Mouse (Mus musculus): ENCODE data around the gene Tns2.
"Not testable (repeated sequence)": the region's sequence is repeated elsewhere in the genome, so short reads cannot be mapped to it uniquely, and the experiment has no call there.

The Tns2 gene

DNA sequence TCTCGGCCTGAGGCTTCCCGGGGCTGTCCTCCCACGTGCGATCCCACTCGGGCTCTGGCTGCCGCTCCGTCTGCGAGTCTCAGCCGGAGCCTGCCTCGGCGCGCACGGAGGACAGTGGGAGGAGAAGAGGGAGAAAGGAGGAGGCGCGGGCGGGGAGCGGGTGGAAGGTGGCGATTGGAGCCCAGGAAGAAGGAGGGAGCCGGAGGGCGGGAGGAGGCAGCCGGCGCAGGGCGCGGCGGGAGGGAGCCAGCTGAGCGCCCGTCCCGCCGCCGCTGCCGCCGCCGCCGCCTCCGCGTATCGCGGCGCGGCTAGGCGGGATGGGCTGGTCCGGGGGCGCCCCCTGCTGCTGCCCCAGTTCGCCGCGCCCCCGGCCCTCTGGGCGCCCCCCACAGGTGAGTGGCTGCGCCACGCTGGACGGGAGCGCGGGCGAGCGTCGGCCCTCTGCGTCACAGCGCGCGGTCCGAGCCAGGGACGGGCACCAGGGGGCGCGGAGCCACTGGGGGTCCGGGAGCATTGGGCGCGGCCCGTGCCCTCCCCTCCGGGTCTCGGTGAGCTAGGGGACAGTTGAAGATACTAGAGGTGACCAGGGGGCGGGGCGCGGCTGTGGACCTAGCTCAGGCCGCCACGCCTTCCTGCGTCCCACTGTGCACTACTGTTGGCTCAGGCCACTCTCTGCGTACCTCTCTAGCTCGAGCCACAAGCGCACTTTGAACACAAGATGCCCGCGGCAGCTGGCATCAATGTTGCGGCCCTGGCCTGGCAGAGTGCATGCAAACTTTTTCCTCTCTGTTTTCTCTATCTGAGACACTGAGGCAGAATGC is at the start of gene Tns2:
TSS of gene Tns2 (plus strand) at position 253 of the 821 bp plus-strand sequence.
- DNase-seq: peak; percentile 86

DNA sequence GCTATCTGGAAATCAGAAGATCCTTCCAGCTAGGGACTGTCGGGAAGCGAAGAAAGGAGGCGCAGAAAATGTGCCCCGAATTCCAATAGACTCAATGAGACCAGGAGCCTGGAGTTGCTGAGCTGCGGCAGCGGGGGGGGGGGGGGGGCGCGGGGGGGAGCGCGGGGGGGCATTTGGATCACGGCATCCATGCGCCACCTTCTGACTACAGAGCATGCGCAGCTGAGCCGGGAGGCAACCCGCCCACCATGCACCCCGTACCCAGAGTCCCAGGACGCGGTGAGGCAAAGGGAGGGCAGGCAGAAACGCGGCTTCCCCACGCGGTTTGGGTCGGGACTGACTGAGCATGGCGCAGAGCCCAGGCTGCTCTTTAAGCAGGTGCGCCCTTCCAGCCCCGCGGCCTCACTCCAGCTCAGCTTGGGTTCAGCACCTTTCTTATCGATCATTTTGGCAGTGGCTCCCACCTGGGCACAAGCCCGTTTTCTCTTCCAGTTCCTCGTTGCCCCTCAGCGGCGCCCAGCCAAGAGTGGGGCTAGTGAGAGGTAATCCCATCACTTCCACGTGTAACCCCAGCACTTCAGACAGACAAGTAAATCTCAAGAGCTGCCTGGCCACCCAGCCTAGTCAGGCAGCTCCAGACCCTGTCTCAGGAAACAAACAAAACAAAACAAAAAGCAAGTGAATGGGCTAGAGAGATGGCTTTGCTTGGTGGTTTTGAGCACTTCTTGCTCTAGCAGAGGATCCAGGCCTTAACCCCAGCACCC is 48.1 kb upstream of the Tns2 start:
- peak; percentile 87 for DNase-seq

DNA sequence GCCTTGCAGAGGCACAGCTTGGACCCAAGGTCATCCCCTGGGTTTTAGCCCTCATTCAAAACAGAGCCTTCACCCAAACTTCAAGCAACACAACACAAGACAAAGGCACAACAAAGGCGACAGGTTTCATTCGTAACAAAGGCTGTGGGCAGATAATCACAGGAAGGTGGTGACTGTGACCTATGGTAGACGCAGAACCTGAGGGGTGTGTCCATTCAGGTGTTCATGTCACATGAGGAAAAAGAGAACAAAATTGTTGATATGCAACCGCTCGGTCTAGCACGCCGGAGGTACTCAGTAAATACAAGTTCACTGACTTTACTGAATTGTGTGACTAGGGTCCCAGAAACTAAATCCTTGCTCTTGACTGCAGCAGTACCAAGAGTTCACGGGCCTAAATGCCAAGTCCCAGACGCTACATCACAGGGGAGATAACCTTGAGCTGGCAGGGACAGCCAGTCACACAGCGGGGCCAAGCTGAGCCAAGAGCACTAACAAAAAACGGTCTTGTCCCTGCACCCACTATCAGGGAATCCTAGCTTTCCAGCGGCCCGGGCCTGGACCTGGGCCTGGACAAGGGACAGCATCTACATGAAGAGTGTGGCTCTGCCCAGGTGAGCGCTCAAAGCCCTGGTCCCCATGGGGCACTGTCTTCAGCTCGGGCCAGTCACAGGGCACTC is 43.6 kb upstream of the Tns2 start:
- DNase-seq: no peak

DNA sequence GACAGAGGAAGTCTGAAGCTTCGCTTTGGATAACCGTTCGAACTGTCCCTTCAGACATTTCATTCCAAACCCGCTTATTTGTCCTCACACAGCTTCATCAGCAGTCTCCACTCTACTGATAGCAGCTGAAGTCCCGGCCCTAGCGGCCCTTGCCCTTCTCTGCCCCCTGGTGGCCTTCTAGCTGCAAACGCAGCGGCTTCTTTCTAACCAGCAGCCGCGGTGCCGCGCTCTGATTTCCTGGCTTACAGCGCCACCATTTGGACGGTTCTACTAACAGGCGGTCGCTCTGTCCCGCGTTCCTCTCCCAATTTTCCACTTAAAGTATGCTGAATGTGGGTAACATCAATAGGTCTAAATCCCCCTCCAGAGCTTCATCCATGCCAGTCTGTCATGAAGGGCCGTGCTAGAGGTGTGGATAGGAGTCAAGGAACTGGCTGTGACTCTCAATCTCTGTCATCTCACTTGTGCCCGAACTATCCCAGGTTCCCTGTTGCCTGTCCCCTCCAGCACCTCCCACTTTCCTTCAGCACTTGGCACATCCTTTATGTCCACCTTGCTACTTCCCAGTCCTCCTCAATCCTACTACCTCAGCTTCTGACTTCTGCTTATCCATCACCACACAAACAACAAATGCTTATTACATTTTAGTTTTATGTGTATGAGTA is 34.4 kb upstream of the Tns2 start:
- DNase-seq: peak; percentile 96

DNA sequence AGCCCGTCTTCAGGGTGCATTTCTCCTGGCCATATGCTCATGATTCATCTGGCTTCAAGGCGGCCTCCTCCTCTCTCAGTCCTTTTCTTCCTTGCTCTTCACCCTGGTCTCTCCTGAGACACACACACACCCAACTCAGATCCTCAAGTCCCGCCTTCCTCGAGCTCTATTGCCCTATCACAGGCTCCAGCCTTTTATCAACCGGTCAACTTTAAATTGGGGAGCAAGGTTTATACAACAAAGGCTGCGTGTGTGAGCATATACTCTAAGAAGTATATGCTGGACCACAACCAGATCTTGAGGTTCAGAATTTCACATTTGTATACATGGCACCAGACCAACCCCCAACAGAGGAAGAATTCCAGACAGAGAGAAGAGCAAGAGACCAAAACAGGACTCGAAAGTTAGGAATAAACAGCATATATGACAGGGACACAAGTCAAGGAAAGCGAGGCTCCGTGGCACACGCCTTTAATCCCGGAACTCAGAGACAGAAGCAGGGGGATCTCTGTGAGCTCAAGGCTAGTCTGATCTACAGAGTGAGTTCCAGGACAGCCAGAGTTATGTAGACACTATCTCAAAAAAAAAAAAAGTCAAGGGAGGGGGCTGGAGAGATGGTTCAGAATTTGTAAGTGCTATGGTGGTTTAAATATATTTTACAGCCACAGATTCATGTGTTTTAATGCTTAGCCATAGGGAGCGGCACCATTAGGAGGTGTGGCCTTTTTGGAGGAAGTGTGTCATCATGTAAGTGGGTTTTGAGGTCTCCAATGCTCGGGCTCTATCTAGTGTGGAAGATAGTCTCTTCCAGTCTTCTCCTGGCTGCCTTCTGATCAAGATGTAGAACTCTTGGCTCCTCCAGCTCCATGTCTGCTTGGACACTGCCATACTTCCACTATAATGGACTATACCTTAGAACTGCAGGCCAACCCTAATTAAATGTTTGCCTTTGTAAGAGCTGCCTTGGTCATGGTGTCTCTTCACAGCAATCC is 29.4 kb upstream of the Tns2 start:
- no peak for DNase-seq

DNA sequence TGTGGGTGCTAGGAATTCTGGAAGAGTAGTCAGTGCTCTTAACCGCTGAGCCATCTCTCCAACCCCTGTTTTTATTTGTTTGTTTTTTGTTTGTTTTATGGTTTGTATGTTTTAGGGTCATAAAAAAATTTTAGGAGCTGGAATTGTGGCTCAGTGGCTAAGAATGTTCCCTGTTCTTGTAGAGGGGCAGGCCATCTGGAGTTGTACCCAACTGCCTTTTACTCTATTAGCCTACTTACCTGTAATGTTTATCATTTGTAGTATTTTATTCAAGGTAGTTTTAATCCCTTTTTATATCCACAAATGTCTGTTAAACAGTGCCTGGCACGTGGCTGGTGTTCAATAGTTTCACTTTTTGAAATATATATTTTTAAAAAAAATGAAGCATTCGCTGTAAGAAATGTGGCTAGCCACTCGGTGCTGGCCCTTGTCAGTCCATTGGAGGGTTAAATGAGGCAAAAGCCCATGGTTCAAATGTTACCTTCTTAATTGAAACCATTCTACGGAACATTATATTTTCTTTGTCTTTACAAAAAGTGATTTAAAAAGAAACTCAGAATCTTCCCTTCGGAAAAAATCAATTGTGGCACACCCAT is 27.2 kb upstream of the Tns2 start:
- DNase-seq: no peak

DNA sequence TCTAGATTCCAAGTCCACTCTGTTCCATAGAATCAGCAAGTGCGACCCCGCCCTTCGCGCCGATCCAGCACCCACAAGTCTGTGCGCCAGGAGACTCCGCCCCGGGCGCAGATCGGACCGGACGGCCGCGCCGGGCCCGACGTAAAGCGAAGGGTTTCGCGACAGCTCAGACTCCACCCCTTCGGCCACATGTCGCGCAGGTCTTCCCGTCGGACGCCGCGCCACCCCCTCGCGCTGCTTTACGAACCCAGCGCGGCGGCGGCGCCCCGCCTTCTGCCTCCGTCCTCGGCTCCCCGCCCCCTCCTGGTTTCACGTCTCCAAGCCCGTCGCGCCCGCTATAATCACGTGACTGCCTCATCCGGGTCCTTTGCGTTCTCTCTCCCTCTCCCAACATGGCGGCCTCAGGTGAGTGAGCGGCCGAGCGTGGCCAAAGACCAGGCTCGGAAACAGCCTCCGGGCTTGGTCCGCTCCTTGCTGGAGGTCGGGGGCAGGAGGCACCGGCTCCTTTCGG is 26.6 kb upstream of the Tns2 start, which contains the start of gene Eif4b:
TSS of gene Eif4b (plus strand) at position 215 of the 511 bp plus-strand sequence.
- peak; percentile 100 for DNase-seq

DNA sequence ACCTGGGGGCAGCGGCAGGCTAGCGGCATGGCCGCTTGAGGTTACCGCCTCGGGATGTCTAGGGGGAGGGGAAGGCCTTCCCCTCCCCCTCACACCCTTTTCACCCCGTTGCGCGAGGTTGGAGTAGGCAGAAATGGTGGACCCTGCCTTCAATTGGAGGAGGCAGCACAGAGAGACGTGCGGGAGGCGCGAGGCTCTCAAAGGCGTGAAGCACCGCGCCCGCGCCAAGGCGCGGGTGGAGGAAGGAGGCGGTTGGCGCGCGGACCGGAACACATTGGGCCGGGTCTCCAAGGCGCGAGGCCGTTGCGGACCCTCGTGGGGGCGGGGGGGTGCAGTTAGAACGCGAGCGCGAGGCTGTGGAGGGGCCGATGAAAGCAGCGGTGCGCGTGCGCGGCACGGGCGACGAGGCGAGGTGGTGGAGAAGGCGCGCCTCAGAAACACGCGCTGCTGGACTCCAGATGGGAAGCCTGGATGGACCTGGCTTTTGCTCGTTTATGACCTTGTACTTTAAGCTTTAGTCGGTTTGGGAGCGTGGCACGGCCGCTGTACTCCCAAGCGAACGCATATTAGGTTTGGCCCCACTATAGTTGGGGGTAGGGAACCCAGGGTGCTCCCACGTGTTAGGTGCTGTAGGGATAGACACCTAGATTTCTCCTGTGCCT is 26.0 kb upstream of the Tns2 start:
- DNase-seq: peak; percentile 81

DNA sequence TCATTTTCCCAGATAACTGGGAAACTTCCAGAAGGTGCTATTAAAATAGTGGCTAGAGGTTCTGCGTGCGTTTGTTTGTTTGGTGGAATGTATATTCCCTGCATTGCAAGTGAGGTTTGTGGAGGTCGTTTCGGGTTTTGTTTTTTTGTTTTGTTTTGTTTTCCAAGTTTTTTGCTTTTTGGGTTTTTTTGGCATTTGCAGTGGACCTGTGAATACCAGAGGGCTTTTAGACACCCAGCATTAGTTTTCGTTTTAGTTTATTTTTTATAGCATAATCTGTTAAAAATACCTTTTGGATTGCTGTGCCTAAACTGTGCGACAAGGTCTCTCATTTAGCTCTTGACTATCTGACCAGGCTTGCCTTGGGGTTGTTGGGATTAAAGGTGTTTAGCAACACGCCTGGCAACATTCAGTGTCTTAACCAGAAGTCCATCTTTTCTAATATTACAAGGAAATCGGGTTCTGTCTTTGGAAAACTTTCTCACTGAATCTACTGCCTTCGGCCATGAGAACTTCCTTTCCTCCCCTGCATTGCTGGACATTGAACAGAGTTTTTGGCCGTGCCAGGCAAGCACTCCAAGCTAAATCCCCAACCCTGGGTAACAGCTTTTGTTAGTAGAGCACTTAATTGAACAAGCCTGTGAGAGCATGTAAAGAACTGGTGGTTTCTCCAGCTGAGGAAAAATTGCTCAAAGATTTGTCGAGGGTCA is 25.2 kb upstream of the Tns2 start:
- no peak for DNase-seq

DNA sequence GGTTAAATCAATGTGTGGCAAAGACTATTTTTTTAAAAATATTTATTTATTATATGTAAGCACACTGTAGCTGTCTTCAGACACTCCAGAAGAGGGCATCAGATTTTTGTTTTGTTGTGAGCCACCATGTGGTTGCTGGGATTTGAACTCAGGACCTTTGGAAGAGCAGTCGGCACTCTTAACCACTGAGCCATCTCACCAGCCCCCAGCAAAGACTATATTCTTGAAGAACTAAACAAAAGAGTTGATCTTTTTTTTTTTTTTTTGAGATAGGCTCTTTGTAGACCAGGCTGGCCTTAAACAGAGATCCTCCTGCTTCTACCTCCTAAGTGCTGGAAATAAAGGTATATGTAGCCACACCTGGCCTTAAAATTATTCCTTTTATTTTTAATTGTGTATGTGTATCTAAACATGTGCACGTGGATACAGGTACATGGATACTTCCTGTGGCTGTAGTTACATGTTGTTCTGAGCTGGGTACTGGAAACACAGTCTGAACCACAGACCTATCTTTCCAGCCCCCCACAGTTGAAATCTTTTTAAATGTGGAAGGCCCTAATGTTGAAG is 23.0 kb upstream of the Tns2 start:
- no peak for DNase-seq

DNA sequence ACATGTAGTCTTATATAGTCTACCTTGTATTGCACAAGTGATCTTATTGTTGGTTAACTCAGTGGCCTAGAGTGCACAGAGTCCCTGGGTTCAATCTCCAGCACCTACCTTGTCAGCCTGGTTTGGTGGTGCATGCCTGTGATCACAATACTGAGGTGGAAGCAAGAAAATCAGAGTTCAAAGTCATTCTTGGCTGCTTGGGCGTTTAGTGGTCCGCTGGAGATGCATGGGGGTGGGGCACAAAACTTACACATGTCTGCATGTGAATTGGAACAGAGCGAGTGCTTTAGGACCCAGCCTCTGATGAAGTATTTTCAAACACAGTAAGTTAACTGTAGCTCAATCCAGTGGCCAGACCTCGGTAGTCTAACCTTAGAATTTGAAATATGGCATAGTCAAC is 21.0 kb upstream of the Tns2 start:
- DNase-seq: no peak

DNA sequence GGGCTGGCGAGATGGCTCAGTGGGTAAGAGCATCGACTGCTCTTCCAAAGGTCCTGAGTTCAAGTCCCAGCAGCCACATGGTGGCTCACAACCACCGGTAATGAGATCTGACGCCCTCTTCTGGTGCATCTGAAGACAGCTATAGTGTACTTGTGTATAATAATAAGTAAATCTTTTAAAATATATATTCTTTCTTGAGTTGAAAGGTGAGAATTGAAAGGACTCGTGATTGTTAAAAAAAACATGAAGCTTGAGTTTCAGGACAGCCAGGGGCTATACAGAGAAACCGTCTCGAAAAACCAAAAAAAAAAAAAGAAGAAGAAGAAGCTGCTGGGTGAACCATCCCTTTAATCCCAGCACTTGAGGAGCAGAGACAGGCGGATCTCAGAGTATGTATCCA is 20.3 kb upstream of the Tns2 start:
- DNase-seq: not testable (repeated sequence)

DNA sequence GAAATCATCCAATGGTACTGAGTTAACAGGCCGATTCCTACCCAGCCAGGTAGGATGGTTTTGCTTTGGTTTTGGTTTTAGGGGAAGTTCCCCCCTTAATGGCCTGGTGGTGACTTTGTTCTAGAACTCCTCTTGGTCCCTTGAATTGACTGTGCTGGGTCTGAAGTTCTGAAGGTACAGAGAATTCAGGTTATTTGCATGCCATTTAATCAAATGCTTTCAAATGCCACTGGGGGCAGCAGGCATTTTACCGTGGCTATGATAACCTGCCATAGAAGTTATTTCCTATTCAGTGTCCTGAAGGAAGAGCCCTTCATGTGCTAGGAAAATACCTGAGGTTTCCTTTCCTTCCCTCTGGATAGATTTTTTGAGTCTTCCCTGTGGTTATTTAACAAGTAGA is 19.8 kb upstream of the Tns2 start:
- DNase-seq: no peak

DNA sequence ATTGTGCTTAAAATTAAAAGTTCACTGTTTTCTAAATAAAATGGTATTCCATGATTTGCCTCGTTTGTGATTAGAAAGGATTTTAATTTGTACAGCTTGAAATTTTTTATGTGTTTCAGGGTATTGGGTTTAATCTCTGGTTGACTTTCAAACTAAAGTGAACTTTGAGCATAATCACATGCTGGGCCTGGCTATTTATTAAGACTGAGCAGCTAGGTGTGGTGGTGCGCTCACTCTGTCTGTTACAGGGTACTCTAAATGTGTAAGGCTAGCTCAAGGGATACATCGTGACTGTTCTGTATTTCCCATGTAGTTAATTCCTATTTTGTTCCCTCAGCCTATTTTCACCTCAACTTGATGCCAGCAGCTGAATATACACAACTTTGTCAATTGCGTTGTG is 18.1 kb upstream of the Tns2 start:
- DNase-seq: no peak

DNA sequence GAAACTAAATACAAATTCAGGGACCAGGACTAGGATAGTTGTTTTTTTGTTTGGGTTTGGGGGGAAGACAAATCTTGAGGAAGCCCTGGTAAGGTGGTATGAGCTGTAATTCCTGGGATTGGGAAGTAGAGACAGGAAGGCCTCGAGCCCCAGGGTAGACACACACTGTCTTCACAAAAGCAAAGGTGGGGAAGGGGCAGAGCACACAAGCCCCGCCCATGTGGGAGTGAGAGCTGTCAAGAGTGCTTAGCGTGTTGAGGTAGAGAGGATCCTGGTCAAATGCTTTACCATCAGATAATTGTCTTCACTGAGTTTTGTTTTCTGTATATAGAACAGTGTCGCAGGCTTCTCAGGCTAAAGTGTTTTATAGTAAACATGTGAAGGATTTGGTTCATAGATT is 17.2 kb upstream of the Tns2 start:
- DNase-seq: no peak

DNA sequence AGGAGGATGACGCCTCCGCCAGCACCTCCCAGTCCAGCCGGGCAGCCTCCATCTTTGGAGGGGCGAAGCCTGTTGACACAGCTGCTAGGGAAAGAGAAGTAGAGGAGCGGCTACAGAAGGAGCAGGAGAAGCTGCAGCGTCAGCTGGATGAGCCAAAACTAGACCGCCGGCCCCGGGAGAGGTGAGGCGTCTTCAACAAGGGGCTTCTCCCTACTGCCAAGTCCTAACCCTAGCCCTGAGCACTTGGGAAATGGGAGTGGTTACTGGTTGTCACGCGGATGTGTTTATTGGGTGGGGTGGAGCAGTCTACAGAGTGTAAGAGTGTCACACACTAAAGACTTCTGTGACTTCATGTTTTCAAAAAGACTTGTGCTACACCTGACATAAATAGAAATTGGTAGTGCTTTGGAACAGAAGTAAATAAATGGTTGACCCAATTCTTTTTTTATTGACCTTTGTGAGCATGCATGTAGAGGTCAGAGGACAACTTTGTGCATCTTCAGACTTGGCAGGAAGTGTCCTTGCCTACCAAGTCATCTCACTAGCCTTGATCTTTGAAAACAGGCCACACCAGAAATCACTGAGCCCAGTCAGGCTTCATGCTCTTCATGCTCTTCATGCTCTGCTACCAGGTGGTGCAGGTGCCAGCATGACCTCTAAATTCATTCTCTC is 10.2 kb upstream of the Tns2 start:
- DNase-seq: no peak

DNA sequence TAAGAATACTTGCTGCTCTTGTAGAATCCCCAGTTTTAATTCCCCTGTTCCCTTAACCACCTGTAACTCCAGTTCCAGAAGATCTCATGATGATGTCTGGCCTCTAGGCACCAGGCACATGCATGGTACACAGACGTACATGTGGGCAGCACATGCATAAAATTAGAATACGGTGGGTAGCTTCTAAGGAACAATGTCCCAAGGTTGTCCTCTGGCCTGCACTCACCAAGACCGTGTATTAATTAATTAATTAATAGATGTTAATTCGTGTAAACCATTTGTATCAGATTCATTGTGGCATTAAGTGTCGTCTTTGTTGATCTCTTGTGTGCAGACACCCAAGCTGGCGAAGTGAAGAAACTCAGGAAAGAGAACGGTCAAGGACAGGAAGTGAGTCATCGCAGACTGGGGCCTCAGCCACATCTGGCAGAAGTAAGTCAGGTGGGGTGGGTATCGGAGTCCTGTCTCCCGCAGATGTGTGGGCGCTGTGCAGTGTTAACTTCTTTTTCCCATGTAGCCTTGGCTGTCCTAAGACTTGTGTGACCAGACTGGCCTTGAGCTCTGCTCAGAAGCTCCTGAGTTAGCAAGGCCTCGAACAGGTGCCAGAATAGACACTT is 9.0 kb upstream of the Tns2 start:
- no peak for DNase-seq

DNA sequence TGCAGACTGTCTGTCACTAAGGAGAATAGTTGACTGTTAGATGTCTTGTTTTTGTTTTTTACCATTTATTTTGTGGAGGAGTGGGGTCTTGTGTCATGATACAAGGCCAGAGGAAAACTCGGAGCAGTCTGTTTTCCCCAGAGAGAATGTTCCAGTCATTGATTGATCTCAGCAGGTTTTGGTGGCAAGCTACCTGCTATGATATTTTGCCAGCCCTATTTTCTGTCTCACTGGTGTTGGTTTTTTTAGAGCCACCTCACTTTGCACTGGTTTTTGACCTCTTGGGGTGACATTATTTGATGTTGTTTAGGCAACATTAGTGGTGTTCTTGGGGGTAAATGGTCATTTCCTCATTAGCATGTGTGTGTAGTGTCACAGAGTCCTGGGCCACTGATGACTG is 8.5 kb upstream of the Tns2 start:
- no peak for DNase-seq

DNA sequence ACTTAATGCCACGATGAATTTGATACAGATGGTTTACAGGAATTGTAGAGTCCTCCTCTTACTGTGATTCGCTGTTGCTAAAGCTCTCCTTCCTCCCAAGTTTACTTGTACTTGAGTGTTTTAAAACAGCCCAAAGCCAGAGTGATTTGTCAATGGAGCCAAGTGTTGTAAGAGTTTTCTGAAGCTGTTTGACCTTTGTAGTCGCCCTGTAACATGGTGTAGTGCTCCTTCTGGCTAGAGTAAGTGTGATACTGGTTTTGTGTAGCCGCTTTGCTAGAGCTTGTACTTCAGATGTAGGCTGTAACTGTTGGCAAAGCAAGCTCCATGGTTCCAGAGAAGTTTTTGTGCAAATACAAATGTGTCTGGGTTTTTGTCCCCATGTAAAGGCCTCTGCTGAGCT is 8.0 kb upstream of the Tns2 start:
- no peak for DNase-seq
